Mouse (Mus musculus) embryo, embryonic 9.5 days (tissue): Measurements from ENCODE around the gene Nr5a2.

Source experiments
- DNase-seq: peaks from one replicate; pipeline ENCODE4 v3.0.0-alpha.2; 2017; ENCODE audit errors: extremely low spot score

Gene Nr5a2

GRCm38 (mm10) chr1:136960428-136961012 lies at the start of gene Nr5a2:
Nr5a2 (minus strand) TSS chr1:136960448.
- DNase-seq = no peak

GRCm38 (mm10) chr1:137008726-137009239 lies 48.5 kb upstream of the Nr5a2 start:
- no peak for DNase-seq

DNA sequence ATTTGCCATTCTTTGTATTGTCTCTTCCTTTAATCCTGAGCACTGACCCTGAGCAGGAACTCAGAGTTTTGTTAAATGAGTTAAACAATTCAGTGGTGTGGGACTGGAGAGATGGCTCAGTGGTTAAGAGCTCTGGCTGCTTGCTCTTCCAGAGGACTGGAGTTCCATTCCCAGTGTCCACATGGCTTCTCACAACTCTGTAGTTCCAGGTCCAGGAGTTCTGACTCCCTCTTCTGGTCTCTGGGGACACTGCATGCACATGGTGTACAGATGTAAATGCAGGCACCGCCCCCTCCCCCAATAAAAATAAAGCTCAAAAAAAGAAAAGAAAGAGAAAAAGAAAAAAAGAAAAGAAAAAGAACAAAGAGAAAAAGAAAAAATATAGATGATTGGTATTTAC lies 43.6 kb upstream of the Nr5a2 start:
- no peak for DNase-seq

DNA sequence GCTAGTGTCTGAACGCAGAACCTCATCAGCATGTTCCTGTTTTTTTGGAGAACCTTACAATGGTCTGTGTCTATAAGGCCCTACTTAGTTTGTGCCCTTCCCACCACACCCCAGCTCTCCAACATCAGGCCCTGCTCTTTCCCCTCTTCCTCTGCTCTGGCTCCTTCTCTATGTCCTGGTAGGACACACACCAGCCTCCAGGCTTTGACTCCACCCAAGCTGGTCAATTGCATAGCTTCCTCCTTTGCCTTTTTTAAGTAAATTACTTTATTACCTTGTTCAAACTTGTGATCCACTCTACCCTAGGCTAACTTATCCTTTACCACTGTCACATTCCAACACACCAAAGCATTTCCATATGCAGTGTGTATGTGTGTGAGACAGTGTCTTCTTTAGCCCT lies 42.9 kb upstream of the Nr5a2 start:
- DNase-seq = no peak

DNA sequence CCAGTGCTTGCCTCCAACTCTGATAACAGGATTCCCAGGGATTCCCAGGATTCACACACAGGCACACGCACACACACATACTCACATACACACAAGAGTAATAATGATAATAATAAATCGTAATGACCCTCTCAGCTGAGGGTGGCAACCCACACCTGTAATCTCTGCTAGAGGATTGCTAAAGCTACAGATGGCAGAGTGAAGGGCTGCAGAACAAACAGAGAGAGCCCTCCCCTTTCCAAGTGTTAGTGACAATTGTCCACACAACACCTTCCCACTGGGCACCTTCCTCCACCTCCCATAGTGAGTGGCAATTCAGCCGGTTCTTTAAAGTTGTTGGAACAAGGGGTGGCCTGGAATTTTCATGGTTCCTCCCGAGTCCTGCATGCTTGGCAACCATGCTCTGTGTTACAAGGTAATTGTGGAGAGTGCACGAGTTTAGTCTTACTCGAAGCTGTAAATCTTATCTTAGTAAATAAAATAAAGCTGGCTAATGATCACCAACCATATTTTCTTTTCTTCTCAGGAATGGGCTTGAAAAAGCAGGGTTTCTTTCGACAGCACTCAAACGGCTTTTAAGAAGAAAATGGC lies 31.6 kb upstream of the Nr5a2 start:
- no peak for DNase-seq

DNA sequence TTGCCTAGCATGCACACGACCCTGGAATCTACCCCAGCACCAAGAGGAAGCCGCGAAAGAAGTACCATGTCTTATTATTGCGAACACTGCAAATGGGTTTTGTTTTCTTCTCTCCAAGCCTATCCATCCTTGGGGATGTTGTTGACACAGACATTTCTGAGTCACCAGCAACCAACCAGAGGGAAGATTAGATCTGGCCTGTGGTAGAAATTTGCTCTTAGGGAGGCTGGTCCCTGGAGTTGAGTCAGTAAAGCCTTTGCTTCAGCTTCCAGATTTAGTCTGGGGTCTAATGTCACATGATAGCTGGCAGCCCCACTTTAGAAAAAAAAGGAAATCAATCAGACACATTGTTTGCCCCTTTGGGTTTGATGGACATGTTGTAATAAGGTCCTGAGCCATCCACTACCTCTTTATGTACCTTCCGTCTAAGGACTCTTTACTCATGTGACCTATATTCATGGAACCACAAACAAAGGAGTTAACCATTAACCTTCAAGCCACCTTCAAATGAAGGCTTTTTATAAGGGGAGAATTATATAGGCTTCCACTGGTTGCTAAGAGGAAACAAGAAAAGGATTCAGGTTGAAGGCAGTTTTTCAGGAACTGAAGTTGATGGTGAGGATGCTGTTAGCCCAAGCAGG lies 20.1 kb upstream of the Nr5a2 start:
- DNase-seq = no peak

DNA sequence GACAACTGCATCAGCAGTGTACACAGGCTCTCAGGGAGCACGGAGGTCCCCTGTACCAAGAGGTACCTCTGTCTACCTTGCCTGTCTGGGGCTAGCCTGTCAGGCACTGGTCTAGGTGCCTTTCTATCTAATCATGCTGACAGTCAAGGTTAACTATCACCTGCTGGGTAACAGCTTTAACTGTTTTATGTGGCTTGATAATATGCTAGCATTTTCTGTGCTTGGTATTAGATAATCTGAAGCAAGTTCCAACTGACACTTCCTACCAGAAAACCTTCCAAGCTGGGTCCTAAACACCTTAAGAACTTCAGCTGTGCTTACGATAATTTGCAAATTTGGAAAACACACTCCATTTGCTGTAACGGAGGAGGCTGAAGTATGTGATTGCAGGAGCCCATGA lies 17.6 kb upstream of the Nr5a2 start:
- DNase-seq = no peak

DNA sequence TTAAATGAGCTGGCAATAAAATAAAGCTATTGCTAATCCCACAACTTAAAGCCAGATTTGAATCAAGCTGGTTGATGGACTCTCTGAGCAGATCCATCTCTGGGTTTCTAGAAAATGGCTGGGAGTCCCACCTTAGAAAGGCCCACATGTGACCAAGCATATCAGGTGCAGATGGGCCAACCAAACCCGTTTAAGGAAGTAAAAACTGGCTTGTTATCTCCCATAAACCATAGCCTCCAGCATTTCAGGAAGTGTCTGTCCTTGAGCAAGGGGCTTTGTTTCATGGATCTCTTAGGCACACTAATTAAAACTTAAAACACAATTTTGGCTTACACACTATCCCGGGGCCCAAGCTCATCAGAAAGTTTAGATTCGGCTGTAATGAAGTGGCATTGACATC lies 13.8 kb upstream of the Nr5a2 start:
- DNase-seq = no peak

DNA sequence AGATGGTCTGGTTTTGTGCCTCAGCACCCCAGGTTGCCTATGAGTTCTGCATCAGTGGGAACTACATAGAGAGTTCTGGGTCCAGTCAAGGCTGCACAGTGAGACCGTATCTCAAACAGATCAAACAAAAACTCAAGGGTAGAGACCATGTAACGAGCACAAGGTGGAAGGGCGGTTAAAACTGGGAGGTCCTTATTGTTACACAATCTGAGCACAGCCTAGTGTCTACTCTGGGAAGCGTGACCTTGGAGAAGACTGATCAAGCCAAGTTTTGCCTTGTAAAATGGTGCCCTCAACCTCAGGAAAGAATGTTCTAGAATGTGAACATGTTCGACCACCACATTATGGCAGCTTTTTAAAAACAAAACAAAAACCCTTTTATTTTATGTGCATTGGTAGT lies 12.8 kb upstream of the Nr5a2 start:
- no peak for DNase-seq

DNA sequence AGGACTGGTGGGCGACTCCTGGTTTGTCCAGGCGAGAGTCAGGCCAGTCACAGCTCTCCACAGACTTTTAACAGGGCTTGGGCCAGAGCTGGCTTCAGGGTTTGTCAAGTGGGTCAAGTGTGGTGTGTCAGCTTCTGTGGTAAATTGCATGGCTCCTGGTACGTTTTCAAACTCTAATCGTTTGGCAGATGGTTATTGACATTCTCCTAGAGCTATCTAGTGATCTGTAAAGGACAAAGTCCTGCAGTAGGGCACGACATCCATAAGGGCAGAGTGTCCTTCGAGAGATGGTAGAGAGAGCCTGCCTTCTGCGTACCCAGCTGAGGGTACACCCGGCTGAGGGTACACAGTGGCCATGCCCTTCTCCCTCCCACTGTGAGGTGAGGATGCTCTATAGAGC lies 10.7 kb upstream of the Nr5a2 start:
- DNase-seq = no peak

- no peak for DNase-seq
Observed at GRCm38 (mm10) chr1:136966728-136967386, 6.6 kb upstream of the Nr5a2 start.

DNA sequence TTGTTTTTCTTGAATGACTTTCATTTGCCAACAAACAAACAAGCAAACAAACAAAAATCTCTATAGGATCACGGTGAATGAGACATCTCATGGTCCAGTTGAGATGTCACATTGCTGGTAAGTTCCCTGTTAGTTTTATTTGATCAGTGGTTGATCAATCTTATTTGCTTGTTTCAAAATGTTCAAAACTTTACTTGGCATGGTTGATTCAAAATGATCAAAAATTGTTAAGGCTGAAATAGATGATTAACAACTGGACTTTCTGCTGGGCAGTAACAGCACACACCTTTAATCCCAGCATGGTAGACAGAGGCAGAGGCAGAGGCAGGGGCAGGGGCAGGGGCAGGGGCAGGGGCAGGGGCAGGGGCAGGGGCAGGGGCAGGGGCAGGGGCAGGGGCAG lies 757 bp downstream of the Nr5a2 start:
- DNase-seq = no peak

DNA sequence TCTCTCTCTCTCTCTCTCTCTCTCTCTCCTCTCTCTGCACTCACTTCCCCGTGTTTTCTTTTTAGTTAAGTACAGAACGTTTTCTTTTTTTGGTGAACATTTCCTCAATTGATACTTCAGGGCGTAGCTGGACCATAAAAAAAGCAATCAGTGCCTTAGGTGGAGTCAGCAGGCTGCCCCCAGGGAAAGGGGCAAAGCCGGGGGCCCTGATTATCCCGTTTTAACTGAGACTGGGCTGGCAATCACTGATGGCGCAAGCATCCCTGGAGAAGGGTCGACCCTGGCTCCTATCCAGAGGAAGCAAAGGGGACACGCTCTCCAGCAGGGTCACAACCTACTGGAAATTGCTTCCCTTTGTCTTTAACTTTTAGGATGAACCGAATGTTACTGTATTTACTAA lies 1.6 kb downstream of the Nr5a2 start:
- no peak for DNase-seq

GRCm38 (mm10) chr1:136958185-136958584 lies 2.1 kb downstream of the Nr5a2 start:
- DNase-seq = no peak

DNA sequence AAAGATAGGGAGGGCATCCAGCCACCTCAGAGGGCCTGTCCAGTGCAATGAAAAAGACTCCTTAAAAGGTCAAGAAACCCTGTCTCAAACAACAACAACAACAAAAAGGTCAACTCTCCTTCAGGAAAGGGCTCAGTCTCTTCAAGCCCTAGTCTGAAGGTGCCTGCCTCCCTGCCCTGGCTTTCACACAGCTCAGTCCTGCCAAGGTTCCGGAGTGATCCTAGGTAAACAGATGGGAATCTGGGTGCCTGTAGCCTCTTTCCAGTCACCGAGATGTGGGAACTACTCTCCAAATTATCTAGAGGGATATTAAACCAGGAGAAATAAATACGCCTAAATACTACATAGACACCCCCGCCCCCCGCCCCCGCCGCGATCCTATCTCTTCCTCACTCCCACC lies 2.6 kb downstream of the Nr5a2 start:
- no peak for DNase-seq

GRCm38 (mm10) chr1:136954108-136954494 lies 6.1 kb downstream of the Nr5a2 start:
- DNase-seq = no peak

DNA sequence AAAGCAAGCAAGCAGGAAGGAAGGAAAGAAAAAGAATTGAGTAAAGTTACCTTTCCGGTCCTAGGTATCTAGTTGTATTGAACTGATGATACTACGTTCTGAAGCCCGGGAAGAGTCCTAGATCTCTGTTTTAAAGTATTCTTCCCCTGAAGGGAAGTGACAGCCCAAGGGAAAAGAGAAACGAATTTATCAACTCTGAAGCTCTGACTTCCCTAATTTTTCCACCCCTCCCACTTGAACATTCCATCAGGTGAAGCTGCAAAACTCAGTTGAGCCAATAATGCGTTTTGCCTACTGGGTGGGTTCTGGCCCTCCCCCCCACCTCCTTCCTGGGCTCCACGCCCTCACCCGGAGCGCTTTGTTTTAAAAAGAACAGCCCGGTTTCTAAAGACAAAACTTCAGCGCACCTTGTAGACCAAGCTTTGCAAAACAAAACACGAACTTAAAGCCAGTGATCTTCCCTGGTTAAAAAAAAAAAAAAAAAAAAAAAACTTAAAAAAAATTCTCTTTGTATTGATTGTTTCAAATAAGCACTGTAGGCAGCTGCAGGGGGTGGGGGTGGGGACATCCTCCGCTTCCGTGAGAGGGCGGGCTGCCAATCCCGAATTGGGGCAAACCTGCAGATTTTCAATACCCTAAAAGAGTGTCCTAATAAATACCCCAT lies 6.7 kb downstream of the Nr5a2 start:
- no peak for DNase-seq

DNA sequence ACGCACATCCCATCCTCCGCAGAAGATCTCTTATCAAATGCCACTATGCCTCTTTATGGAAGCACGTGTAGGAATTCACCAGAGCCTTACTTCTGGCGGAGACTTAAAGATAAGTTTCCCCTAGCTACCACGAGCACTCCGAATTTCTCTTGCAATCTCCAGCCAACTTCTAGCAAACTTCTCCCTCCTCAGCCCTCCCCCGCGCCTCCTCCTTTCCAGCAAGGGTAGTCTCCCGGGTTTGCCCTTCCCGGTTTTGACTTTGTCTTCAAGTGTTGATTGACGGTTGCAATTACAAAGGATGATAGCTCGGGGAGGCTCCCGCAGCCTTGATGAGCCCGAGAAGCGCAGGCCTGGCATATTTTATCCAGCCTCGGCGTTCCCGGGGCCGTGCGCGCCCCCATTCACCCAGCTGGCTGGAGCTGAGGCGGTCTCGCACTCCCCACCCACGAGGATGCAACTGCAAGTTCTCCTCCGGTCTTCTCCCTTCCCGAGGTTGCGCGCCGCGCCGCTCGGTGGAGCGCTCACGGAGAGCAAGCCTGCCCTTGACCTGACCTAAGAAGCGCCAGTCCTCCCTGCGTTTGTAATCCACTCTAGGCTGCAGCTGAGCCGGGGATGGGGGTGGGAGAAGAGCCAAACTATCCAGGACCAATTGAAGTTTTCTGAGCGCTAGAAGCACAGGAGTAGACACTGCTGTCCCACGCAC lies 7.5 kb downstream of the Nr5a2 start:
- DNase-seq = peak; percentile 72

- DNase-seq = no peak
Observed at GRCm38 (mm10) chr1:136951946-136952531, 8.2 kb downstream of the Nr5a2 start.

DNA sequence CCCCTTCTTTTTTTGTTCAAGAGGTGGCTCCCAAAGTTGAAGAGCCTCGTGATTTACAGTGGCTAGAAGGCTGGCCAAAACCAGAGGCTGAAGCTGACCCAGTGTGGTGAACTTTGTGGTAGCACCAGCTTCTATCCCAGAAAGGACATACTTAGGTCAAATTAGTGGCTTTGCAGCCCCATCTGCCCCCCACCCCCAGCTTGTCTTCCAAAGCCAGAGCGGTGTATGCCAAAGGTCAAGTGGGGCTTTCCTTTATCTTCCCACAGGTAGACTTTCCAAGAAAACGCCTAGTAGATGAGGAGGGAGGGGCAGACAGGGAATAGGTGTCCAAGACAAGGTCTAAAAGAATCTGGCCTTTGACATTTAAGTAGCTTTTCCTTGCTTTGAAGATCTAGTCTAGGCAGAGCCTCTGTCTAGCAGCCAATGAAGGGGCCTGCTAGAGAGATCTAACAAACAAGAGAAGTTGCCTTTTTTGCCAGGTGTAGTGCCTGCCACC lies 9.0 kb downstream of the Nr5a2 start:
- DNase-seq = no peak

GRCm38 (mm10) chr1:136949323-136949741 lies 10.9 kb downstream of the Nr5a2 start:
- DNase-seq = peak; percentile 50
